Mouse (Mus musculus) kidney, adult 9 months (tissue): ENCODE results near the gene Spock1.

ENCODE experiments used
- DNase-seq: peaks from one replicate; pipeline ENCODE4 v3.0.0; 2022

The Spock1 gene

DNA sequence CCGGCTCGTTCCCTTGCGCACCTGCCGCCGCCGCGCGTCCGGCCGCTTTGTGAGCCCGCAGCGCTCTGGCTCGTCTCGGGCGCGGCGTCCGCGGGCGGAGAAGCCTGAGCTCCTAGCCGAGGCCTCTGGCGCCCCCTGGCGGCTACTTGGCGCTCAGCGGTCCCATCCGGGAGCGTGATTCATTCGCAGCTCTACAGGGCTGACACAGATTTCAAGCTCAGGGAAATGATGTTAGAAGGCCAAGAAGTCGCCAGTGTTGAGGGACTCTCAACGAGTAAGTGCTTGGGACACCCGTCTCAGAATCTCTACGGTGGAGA, at the start of gene Spock1:
Gene Spock1, minus strand, starts transcription at position 67 of the 317 bp plus-strand sequence.
- DNase-seq = peak; percentile 71

DNA sequence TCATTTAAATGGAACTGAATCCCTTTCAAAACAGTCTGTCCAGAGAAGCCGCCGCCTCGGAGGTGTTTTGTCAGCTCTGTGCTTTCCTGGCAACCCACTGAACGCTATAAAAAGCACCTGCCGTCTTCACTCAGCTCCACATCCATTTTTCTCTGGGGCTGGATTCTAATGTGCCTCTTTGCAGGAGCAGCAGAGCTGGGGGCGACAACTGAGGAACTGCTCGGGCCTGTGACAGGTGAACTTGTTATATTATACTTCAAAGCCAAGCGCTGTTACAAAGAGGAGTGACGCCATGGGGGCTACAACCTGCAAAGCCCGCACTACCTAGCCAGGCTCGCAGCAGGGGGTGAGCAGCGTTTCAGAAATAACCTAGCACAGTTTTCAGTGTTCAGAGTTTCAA, 42.0 kb upstream of the Spock1 start:
- no peak for DNase-seq

DNA sequence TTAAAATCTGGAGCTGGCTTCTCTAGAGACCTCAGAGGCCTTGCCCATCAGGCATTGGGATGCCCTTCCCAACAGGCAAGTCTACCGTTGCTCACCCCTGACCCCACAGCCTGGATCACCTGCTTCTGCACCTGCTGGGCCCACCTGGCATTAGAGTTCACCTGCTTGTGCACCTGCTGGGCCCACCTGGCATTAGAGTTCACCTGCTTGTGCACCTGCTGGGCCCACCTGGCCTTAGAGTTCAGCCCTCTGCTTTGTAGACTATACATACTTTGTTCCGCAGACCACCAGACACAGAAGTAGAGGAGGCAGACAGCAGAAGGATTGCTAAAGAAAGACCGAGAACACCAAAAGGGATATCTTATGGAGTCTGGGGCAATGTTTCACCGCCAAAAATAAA, 41.4 kb upstream of the Spock1 start:
- DNase-seq = no peak

DNA sequence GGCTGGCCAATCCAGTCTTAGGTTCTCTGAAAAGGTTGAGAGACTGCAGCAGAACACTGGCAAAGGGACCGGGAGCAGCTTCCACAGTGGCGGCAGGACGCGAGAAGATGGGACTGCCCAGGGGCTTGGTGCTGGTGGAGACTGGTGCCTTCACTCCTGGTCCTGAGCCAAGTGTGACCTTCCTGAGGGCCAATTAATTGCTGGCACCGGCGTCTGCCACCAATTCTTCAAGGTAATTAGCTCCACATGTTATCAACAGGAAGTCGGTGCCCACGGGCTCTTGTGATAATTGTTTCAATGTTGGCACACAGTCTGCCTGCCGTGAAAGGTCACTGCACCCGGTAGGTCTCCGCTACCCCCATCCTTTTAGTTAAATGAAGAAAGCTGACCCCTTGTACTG, 37.1 kb upstream of the Spock1 start:
- no peak for DNase-seq

DNA sequence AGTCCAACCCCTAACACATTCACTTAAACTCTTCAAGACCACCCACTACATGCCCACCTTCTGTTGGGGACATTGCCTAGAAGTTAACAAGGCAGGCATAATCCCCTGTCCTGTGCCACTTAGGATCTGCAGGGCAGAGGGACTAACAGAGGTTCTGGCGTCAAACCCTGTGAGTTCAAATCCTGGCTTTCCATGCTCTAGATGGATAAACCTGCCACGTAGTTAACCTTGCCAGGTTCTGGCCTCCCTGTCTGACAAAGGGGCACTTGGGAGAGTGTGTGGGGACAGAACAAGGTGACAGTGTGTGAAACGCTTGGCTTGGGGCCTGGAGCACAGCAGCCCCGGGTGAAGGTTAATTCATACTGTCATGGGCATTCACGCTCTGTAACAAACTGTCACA, 36.3 kb upstream of the Spock1 start:
- DNase-seq = no peak

DNA sequence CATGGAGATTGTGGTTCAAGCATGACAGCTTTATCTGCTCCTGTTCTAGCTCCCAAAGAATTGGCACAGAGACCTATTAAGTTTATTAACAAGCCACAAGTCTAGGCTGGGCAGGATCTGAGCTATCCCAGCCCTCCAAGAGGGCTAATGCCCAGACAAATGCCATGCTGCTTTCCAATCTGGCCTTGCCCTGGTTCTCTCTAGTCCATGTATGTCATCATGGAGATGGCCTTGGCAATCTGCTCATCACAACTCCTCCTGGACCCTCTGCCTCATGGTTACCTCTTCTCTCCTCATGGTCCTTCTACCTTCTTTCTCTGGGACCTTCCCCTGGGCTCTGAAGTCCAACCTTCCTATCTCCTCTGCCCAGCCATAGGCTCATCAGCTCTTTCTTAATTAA, 35.8 kb upstream of the Spock1 start:
- DNase-seq = no peak

DNA sequence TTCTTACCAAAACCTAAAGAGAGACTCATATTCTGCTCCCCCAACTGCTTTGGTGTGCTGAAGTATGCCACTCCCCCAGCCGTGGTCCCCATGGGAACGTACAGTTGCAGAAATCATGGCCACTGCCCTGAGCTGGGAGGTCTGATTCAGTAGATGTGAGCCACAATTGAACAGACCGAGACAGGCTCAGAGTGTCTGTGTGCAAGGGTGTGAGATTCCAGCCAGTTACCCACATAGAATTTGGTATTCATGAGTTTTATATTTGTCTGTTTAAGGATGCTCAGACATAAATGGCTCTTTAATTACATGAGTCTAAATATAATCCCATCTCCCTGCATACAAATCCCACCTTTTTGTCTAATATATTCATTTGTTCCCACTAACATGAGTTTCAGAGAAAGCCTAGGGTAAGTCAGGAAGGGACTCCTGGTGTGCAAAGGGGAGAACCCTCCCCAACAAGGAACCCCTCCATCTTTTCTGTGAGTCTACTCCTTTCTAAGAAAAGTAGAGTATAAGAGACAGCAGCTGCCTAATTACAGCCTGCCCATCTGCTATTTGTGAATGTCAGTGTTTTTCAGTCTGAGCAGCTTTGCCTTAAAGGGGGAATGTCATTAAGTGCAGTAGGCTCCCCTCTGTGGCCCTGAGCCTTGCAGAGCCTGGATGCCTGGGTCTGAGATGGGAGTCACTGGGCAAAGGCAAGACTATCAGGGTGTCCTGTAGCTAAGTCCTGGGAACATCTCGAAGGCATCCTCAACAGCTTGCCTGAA, 29.5 kb upstream of the Spock1 start:
- no peak for DNase-seq

DNA sequence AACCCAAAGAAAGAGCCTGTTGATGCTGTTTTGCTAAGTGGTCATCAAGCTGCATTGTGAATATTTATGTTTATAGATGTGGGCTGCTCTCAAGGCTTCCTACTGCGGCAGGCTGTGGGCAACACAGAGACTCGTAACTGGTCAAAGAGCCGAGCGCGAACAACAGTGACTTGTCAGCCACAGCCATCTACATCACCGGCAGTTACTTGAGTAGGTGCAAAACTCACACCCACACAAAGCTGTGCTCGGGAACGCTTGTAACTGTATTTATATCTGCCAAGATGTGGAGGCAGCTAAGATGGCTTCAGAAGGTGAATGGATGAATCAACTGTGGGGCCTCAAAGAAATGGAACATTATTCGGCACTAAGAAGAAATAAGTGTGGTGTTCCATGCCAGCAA, 23.9 kb upstream of the Spock1 start:
- DNase-seq = no peak

DNA sequence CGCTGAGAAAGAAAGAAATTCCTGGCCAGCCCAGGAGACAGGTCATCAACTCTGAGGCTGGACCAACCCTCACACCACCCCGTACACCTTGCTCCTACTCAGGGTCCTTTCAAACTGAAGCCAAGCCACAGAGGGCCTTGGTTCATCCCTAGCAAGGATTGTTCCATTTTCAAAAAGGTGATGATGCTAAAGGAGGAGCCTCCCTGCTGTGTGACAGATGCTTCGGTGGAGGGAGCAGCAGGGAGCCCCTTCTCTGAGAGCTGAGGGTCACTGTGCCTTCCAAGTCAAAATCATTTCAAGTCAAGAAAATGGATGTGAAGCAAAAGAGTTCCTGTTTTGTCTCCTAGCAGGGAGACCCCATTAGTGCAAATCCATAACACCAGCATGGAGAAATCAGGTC, 23.2 kb upstream of the Spock1 start:
- DNase-seq = no peak

DNA sequence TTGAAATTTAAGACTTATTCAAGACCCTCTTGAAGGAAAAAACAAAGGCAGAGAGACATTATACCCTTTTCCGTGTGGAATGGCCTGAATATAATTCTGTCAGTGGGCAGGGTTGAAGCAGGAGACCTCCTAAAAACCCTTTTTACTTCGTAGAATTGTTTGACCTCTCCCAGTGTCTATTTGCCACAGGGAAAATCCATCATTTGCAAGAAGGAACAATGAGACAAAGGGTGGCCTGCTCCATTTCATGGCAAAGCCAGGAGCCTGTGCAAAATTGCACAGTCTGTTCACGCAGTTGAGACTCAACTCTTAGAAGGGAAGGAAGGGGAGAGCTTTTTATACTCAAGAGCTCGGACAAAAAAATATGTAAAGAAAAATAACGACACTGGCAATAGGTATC, 22.6 kb upstream of the Spock1 start:
- no peak for DNase-seq

DNA sequence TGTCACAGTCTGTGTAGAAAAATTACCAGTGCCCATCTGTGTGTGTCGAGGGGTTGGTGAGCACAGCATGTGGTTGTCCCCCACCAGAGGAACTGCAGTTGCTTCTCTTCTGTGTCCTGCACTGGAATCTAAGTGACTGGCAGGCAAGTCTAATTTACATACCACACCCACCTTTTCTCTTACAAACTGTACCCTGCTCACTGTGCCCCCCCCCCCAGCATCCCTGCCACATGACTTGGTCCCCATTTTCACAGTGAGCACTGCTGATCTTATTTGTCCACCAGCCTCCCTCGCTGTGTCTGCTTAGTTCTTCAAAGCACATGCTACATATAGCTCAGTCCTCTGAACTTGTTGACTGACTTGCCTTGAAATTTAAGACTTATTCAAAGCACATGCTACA, 22.2 kb upstream of the Spock1 start:
- DNase-seq = no peak

DNA sequence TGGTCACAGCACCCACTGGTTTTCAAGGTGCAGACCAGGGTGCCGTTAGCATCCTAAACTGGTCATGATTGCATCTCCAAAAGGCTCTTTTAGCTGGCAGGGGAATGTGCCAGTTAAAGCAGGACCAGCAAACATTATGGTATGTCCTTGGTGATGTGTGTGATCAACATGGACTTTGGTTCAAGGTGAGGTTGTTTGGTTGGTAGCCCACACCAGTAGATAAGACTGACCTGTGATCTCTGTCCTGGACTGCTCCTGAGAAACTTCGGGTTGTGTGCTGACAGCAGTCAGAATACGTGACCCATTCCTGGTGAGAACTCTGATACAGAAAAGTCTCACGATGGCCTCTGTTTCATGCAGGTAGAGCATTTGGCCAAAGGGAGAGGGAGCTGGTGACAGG, 11.8 kb upstream of the Spock1 start:
- DNase-seq = no peak

DNA sequence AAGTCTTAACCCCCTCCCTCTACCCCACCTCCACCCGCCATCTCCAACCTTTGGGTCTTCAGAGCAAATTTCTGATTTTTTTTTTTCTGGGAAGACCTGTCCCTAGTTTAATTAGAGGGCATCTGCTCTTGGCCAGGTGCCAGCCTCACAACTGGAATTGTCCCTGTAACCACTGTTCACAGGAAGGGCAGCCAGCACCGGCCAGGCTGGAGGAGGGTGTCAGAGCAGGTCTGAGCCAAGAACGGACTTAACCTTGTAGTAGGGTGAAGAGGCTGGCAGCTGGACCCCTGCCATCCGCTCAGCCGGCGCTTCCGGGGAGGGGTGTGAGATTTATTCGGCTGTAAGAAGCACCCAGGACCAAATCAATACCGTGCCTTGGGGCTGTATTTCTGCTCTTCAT, 3.0 kb upstream of the Spock1 start:
- no peak for DNase-seq

DNA sequence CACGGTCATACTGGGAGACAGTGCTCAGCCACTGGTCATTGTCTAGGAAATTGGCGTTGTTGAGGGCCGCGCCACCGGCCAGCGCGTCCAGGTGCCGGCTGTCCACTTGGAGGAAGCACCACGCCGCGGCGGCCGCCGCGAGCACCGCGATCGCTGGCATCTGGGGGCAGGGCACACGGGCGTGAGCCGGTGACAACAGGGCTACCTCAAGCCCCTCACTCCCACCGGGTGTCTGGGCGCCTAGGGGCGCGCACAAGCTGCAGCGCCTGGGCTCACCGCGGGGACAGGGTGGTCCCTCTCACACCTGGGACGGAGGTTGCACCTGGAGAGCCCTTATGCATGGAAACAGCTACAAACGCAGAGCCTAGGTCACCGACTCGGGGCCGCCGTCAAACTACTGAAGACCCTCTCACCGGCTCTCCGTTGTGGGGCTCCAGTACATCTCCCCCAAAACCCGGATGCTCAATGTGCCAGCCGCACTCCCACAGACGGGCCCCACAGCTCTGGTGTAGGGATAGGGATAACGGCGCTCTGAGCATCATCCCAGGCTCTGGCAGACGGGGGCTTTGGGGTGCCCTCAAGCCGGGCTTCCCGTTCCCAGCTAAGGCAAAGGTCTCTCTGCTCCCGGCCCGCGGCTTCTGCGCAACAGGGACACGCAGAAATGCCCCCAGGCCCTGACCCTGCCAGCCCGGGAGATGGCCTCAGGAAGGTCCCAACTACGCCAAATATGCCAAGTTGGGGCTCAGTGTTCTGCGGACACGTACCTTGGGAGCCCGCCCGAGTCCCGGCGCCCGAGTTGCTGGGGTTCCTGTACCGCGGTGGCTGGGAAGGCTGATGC, 485 bp downstream of the Spock1 start:
- DNase-seq = no peak

DNA sequence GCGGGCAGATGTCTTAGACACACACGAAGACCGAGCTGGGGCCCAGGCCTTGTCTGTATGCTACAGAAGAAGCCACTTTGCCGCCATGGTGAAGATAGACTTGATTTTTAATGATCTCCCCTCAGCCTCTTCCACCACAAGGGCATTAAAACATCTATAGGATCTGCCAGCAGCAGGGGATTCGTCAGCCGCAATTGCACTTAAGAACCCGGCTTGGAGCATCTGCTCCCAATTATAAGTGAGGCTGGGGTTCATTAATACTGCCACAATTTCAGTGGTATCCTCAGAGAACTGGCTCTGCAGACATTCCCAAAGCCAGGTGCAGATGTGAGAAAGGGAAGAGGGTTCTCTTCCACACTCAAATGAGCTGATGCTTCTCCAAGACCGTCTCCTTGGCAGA, 13.5 kb downstream of the Spock1 start:
- no peak for DNase-seq

DNA sequence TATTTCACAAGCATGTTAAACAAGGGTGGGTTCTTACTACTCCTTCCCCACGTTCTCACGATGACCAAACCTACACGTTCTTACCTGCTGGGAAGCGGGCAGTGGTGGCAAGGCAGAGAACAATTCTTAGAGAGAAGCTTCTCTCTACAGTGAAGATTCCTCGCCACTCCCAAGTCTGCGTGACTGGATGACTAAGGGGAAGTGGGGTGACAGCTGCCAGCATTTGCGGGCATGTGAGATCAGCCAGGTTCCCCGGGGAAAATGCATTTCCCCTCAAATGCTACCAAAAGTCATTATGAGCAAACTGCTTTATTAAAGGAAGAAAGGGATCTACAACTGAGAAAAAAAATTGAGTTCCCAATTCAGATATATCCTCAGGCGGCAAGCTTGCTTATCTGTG, 18.4 kb downstream of the Spock1 start:
- no peak for DNase-seq

DNA sequence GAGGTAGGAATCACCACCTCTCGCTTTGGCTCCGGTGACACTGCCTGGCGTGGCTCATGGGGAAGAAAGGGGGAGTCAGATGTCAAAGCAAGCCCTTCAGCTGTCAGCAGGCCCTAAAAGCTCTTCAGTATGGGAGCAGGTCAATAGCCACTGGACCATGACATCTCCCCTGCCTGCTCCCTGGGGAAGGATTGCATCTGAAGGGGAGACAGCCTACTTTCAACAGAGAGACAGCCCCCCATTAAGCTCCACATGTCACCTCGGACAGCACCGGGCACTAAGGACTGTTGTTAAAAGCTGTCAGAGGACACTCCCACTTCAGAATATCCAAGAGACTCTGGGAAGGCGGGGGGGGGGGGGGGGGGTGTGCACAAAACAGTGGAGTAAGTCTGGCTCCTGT, 19.1 kb downstream of the Spock1 start:
- DNase-seq = no peak

DNA sequence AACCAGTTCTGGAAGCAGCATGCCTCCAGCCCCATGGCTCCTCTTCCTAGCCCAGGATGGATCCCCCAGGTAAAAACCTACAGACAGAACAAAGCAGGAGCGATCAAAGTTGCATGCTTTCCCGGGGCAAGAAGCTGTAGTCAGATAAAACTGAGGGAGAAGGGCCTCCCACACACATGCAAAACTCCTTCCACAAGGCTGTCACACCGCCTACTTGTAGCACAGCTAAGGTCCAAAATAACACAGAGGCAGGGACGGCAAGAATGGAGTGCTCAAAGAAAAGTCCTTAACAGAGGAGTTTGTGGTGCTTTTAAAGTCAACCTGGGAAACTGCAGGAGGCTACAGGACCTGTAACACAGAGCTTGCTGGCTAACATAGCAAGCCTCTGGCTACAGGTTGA, 28.3 kb downstream of the Spock1 start:
- no peak for DNase-seq

DNA sequence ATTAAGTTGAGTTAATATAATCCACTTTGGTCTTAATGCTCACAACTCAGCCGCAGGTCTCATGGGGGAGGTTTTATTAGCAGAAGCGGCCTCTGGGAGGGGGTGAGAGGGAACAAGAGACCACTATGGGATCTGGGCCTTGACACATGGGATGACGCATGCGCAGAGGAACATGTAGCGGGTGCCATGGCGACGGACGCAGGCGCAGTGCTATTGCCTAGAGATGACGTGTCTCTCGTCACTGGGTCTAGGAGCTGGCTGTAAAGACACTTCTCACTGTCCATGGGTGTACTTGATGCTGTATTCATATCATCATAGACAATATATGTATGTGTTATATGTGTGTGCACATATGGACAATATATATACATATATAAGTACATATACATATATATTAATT, 29.3 kb downstream of the Spock1 start:
- DNase-seq = no peak

DNA sequence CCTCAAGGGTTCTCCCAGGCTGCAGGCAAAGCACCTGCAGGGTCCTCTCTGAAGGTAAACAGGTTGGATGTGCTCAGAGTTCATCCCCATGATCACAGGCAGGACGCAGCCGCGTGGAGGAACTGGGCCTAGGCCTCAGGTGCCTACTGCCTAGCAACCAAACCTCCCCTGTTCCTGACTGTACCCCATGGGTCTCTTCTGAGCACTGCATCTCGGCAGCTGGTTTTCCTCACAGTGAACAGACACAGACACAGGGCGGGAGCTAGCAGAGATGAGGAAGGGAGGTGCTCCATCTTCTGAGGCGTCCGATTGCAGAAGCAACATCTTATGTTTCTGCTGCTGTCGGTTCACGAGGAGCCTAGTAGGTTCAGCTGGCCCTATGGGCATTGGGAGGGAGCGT, 30.4 kb downstream of the Spock1 start:
- no peak for DNase-seq

DNA sequence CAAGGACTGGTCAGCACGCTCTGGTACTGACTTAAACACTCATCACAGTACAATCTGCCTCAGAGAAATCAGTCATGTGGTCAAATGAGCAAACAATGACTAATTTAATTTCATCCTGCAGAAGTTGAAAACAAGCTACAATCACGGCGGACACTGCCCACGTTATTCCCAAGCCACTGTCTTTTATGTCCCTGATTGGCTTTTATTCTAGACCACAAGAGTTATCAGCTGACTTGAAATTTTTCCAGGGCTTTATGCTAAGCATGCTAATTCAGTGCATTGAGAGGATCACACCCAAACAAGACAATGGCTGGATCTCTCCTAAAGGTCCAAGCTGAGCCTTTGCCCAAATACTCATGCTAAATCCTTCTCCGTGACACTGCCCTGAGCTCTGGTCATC, 31.2 kb downstream of the Spock1 start:
- DNase-seq = no peak

DNA sequence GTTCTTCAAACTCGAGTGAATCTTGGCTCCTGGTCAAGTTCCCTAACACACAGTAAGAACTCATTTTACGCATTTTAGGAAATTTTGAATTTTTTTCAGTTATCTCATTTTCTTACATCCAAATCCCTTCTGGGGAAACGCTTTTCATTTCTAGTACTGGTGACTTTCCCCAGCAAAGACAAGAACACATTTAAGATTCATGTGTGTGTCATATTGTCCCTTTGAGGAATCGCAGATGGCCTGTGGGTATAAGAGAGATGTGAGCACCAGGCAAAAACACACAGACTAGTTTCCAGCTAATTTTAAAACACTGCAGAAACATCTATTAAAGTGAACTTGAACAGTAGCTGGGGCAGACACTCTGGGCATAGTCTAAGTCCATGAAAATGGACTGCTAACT, 38.1 kb downstream of the Spock1 start:
- DNase-seq = no peak

DNA sequence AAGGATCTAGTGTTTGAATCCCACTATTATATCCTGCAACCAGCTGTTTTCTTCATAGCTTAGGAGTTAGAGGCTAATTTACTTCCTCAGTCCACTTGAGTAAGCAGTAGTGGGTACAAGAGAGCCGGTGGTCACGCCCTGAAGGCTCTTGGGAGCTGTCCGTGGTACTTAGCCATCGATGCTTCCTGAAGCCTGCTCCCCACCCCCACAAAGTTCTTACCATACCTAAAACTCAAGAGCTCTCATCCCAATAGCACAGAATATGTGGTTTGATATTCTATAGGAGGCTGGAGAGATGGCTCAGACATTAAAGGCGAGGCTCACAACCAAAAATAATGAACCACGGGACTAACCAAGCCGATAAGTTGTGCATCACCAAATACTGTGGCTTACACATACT, 40.5 kb downstream of the Spock1 start:
- no peak for DNase-seq

DNA sequence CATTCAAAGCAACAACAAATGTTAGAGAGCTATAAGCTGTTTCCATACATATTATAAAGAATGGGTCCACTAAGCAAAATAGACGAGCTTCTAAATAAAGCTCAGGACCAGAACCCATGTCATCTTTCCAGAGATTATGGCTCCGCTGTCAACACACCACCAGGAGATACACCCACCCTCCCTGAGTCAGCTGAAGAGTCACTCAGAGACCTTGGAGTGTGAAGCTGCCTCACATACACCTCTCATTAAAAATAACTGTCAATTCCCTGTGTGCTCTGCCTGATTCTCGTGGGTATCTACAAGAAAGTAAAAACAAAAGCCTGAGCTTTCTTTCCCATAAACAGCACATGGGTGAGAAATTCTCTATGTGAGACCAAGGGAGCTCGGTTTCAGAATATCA, 43.1 kb downstream of the Spock1 start:
- DNase-seq = no peak

DNA sequence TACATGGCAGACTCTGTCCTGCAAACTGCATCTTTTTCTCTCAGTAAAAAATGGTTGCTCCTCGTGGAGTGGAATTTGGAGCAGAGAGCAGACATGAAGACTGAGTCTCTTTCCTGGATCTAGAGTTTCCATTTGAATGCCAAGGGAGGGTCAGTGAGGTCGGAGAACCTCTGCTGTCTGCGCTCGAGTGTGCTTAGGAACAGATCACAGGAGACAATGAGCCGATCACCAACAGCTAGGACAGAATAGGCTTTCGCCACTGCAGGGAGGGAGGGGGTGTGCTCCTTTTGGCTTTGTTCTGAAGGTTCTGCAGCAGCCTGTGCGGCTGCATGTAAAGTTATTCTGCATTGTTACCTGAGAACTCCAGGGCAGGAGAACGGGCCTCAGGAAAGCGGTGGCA, 49.6 kb downstream of the Spock1 start:
- no peak for DNase-seq
